Mouse (Mus musculus) cerebellum, adult 18-20 months (tissue): Measurements from ENCODE around the gene Enc1.
"Not testable (repeated sequence)": the region's sequence is repeated elsewhere in the genome, so short reads cannot be mapped to it uniquely, and the experiment has no call there.

ENCODE experiments used
- DNase-seq, 2 experiments: peaks; one replicate each; pipeline ENCODE4 v3.0.0; 2021

The Enc1 gene

GRCm38 (mm10) chr13:97253418-97253981, 12.6 kb downstream of the Enc1 start:
- DNase-seq, result peak; percentile 50 to 64

- no peak for DNase-seq
These were observed 13.1 kb downstream of the Enc1 start for GRCm38 (mm10) chr13:97253994-97254393.

GRCm38 (mm10) chr13:97254564-97255164, 13.8 kb downstream of the Enc1 start:
- DNase-seq, result no peak

GRCm38 (mm10) chr13:97255976-97256848, 15.3 kb downstream of the Enc1 start:
- DNase-seq, result no peak

GRCm38 (mm10) chr13:97256849-97257379, 16.0 kb downstream of the Enc1 start:
- no peak for DNase-seq

- no peak for DNase-seq
These were observed 18.4 kb downstream of the Enc1 start for GRCm38 (mm10) chr13:97259271-97259670.

GRCm38 (mm10) chr13:97260456-97261180, 19.7 kb downstream of the Enc1 start:
- DNase-seq, result no peak

GRCm38 (mm10) chr13:97261549-97261948, 20.6 kb downstream of the Enc1 start:
- DNase-seq, result no peak

- DNase-seq, result no peak
These were observed 21.8 kb downstream of the Enc1 start for GRCm38 (mm10) chr13:97262676-97263075.

- not testable (repeated sequence) for DNase-seq
These were observed 24.6 kb downstream of the Enc1 start for GRCm38 (mm10) chr13:97265534-97265933.

GRCm38 (mm10) chr13:97270723-97271122, 29.8 kb downstream of the Enc1 start:
- no peak for DNase-seq

- DNase-seq, result no peak
These were observed 30.7 kb downstream of the Enc1 start for GRCm38 (mm10) chr13:97271641-97272040.

- DNase-seq, result no peak
These were observed 33.9 kb downstream of the Enc1 start for GRCm38 (mm10) chr13:97274757-97275156.

- no peak for DNase-seq
These were observed 34.6 kb downstream of the Enc1 start for GRCm38 (mm10) chr13:97275482-97275881.

GRCm38 (mm10) chr13:97282051-97282910, 41.4 kb downstream of the Enc1 start:
- DNase-seq, result no peak

GRCm38 (mm10) chr13:97282911-97283281, 42.0 kb downstream of the Enc1 start:
- no peak for DNase-seq

- no peak for DNase-seq
These were observed 46.1 kb downstream of the Enc1 start for GRCm38 (mm10) chr13:97287046-97287445.

- no peak for DNase-seq
These were observed 49.8 kb downstream of the Enc1 start for GRCm38 (mm10) chr13:97290747-97291146.

- no peak for DNase-seq
These were observed 50.4 kb downstream of the Enc1 start for GRCm38 (mm10) chr13:97291354-97291753.

- DNase-seq, result no peak
These were observed 51.1 kb downstream of the Enc1 start for GRCm38 (mm10) chr13:97292026-97292425.

- no peak for DNase-seq
These were observed 51.7 kb downstream of the Enc1 start for GRCm38 (mm10) chr13:97292451-97293245.
